Mouse (Mus musculus): Measurements from ENCODE around the gene Egln1. TPM values are rescaled to one million over a fixed set of nuclear protein-coding genes. Genes with fewer than 3 reads are reported as not detected.

The Egln1 gene
- polyA plus RNA-seq, 1 experiment from 2014 or later, result 9.4 TPM

DNA sequence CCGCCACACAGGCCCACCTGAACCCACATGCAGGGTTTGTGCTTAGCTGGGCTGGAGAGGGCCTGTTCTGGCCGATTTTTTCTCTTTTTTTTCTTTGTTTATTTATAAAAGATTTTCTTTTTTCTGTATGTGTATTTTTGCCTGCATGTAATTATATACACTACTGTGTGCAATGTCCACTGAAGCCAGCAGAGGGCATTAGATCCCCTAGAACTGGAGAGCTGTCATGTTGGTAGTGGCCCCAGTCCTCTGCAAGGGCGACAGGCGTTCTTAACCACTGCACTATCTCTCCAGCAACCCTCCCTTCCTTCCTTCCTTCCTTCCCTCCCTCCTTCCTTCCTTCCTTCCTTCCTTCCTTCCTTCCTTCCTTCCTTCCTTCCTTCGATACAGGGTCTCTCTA, 60.7 kb downstream of the Egln1 start:
- no peak overlapping the region for H3K27ac ChIP-seq
- H3K4me3 ChIP-seq (replicated peaks; ENCODE audit: low read depth, low read length), result no peak overlapping the region
- H3K9ac ChIP-seq (ENCODE audit: low read depth, low read length), result no peak overlapping the region
- no peaks in the 10 kb centered on the region for H3K4me1 ChIP-seq (replicated peaks; ENCODE audit: insufficient read depth, low read length)
- H3K4me2 ChIP-seq (ENCODE audit: low read length), result no peak overlapping the region
- 94% methylated on average over 5 of the region's 5 CpGs for WGBS
- H3K36me3 ChIP-seq (ENCODE audit: insufficient read depth, low read length), result peaks cover 60% of the 10 kb centered on the region
- H3K9me3 ChIP-seq (replicated peaks; ENCODE audit: low read length), result no peaks in the 10 kb centered on the region
- H3K27me3 ChIP-seq (ENCODE audit: insufficient read depth, low read length), result no peaks in the 10 kb centered on the region
- DNase-seq (ENCODE audit: low spot score) (no peak), ATAC-seq (replicated peaks; ENCODE audit: low FRiP score, low read depth) (no peak)
- TF ChIP-seq CTCF (IDR thresholded peaks at IDR 0.05; ENCODE audit: low read depth), result peak; percentile 27; the same call in 1 of the 2 replicates

DNA sequence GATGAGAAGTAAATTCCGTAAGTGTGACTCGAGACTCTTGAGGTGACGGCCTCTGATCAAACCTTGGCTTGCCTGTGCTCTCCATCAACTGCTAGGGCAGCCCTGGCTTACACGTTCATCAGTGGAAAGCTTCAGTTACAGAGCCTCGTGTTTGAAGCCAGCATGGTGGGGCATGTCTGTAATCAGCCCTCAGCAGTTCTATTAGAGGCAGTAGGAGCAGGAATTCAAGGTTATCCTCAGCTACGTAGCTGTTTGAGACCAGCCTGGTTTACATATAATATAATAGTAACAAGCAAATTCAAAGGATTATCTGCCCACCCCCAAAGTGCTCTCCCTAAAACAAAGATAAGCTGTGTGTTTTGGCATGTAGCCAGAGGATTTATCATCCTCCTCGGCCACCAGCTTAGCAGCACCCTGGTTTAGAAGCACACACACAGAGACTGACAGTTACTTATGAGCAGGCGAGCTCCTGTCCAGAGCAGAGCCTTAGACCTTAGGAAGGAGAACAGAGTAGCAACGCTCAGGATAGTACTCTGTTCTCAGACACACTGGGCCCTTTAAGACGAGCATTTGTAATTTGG, 70.1 kb downstream of the Egln1 start:
- Histone ChIP-seq H3K9me3 (replicated peaks; ENCODE audit: low read length) (no peaks in the 10 kb centered on the region), H3K4me2 (ENCODE audit: low read length) (no peak overlapping the region)
- 80% methylated on average over 10 of the region's 10 CpGs for WGBS

DNA sequence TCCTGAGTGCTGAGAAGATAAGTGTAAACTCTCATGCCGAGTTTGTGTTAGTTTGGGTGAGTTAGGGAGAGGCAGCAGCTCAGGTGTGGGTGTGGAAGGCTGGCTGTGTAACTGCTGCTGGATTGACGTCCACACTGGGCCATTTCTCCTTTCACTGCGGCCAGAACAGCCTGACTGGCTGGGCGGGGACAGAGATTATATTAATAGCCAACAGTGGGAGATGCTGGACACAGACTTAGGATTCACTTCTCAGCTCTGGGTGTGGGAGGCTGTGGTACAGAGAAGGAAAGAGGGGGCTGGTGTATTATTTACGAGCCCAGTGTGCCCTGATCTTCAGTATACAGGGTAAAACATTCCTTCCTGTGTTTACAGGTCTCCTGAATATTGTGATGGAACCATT, 71.0 kb downstream of the Egln1 start:
- H3K36me3 ChIP-seq (ENCODE audit: insufficient read depth, low read length), result peaks cover 77% of the 10 kb centered on the region
- H3K4me2 ChIP-seq (ENCODE audit: low read length), result no peak overlapping the region
- no peaks in the 10 kb centered on the region for H3K4me1 ChIP-seq (replicated peaks; ENCODE audit: insufficient read depth, low read length)
- H3K9ac ChIP-seq (ENCODE audit: low read depth, low read length), result no peak overlapping the region
- H3K27ac ChIP-seq, result no peak overlapping the region
- H3K4me3 ChIP-seq (replicated peaks; ENCODE audit: low read depth, low read length), result no peak overlapping the region
- 80% methylated on average over 5 of the region's 5 CpGs for WGBS
- no peak for TF ChIP-seq CTCF (IDR thresholded peaks at IDR 0.05; ENCODE audit: low read depth)
- H3K27me3 ChIP-seq (ENCODE audit: insufficient read depth, low read length), result no peaks in the 10 kb centered on the region
- ATAC-seq (replicated peaks; ENCODE audit: low FRiP score, low read depth) (no peak), DNase-seq (ENCODE audit: low spot score) (no peak)
- H3K9me3 ChIP-seq (replicated peaks; ENCODE audit: low read length), result no peaks in the 10 kb centered on the region

More for the DNA sequence above, 70.1 kb downstream of the Egln1 start:
- TF ChIP-seq CTCF (IDR thresholded peaks at IDR 0.05; ENCODE audit: low read depth), result no peak
- H3K27ac ChIP-seq, result no peak overlapping the region
- no peak overlapping the region for H3K9ac ChIP-seq (ENCODE audit: low read depth, low read length)
- no peak overlapping the region for H3K4me3 ChIP-seq (replicated peaks; ENCODE audit: low read depth, low read length)
- H3K27me3 ChIP-seq (ENCODE audit: insufficient read depth, low read length), result no peaks in the 10 kb centered on the region
- H3K36me3 ChIP-seq (ENCODE audit: insufficient read depth, low read length), result peaks cover 83% of the 10 kb centered on the region
- no peaks in the 10 kb centered on the region for H3K4me1 ChIP-seq (replicated peaks; ENCODE audit: insufficient read depth, low read length)
- DNase-seq (ENCODE audit: low spot score), result no peak
- no peak for ATAC-seq (replicated peaks; ENCODE audit: low FRiP score, low read depth)

DNA sequence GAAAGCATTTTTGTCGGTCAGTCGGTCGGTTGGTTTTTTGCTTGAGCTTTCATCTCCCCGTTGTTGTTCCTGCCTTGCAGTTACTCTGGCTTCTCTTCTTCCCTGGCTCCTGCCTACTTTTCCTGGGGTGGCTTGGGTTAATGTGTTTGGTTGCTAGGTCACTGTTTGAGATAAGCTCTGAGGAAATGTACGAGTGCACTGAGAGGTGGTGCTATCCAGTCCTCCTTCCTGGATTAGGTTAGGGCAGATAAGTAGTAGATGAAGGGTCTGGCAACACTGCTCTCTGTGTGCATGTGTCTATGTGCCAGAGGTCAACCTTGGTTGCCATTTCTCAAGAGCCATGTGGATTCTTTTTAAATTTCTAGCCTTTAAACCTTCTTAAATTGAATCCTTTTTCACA, 76.4 kb downstream of the Egln1 start:
- no peak for ATAC-seq (replicated peaks; ENCODE audit: low FRiP score, low read depth)
- H3K27ac ChIP-seq, result no peak overlapping the region
- H3K36me3 ChIP-seq (ENCODE audit: insufficient read depth, low read length), result peaks cover 50% of the 10 kb centered on the region

DNA sequence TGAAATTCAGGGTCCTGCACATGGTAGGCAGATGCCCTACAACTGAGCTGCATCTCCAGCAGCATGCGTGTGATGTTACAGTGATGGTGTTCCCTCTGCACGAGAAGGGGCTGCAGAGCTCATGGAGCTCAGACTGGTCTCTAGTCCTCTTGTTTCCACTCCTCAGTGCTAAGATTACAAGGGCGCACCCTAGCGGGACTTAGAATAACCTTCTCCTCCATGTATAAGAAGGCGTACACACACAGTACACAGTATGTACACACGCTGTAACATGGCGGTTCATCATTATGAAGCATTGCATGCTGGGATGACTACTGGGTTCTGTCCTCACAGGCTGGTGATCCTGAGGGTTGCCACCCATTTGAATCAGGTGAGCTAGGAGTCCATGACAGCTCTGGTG, 77.0 kb downstream of the Egln1 start:
- no peaks in the 10 kb centered on the region for H3K9me3 ChIP-seq (replicated peaks; ENCODE audit: low read length)
- H3K4me1 ChIP-seq (replicated peaks; ENCODE audit: insufficient read depth, low read length), result no peaks in the 10 kb centered on the region
- DNase-seq (ENCODE audit: low spot score) (no peak), ATAC-seq (replicated peaks; ENCODE audit: low FRiP score, low read depth) (no peak)
- no peak overlapping the region for H3K9ac ChIP-seq (ENCODE audit: low read depth, low read length)
- H3K27ac ChIP-seq, result no peak overlapping the region
- TF ChIP-seq CTCF (IDR thresholded peaks at IDR 0.05; ENCODE audit: low read depth), result no peak
- 93% methylated on average over 7 of the region's 7 CpGs for WGBS
- H3K36me3 ChIP-seq (ENCODE audit: insufficient read depth, low read length), result peaks cover 47% of the 10 kb centered on the region
- no peak overlapping the region for H3K4me2 ChIP-seq (ENCODE audit: low read length)
- no peak overlapping the region for H3K4me3 ChIP-seq (replicated peaks; ENCODE audit: low read depth, low read length)
- H3K27me3 ChIP-seq (ENCODE audit: insufficient read depth, low read length), result no peaks in the 10 kb centered on the region

More for the DNA sequence above, 76.4 kb downstream of the Egln1 start:
- no peaks in the 10 kb centered on the region for H3K4me1 ChIP-seq (replicated peaks; ENCODE audit: insufficient read depth, low read length)
- H3K9ac ChIP-seq (ENCODE audit: low read depth, low read length), result no peak overlapping the region
- TF ChIP-seq CTCF (IDR thresholded peaks at IDR 0.05; ENCODE audit: low read depth), result no peak
- DNase-seq (ENCODE audit: low spot score), result no peak
- no peak overlapping the region for H3K4me2 ChIP-seq (ENCODE audit: low read length)
- H3K27me3 ChIP-seq (ENCODE audit: insufficient read depth, low read length), result no peaks in the 10 kb centered on the region
- no peak overlapping the region for H3K4me3 ChIP-seq (replicated peaks; ENCODE audit: low read depth, low read length)
- no peaks in the 10 kb centered on the region for H3K9me3 ChIP-seq (replicated peaks; ENCODE audit: low read length)
- 87% methylated on average over 5 of the region's 5 CpGs for WGBS

DNA sequence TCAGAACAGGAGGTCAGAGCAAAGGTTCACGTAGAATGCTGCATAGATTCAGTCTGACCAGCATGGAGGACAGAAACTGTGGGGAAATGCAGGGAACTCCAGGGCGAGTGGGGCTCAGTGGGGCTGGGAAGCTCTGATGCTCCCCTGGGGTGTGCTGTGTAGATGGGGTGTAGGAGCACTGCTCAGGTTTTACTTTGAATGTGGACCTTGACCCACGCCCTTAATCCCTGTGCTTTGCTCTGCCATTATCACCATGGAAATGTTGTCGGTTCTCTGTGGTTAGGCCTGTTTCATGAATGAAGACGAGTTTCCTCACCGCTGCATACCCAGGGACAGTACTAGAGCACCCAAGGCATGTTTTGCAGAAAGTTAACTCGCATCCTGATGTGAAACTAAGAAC, 77.7 kb downstream of the Egln1 start:
- Histone ChIP-seq H3K9ac (ENCODE audit: low read depth, low read length) (no peak overlapping the region), H3K27ac (no peak overlapping the region), H3K4me3 (replicated peaks; ENCODE audit: low read depth, low read length) (no peak overlapping the region), H3K4me1 (replicated peaks; ENCODE audit: insufficient read depth, low read length) (no peaks in the 10 kb centered on the region), H3K4me2 (ENCODE audit: low read length) (no peak overlapping the region), H3K36me3 (ENCODE audit: insufficient read depth, low read length) (peaks cover 41% of the 10 kb centered on the region), H3K27me3 (ENCODE audit: insufficient read depth, low read length) (no peaks in the 10 kb centered on the region), H3K9me3 (replicated peaks; ENCODE audit: low read length) (no peaks in the 10 kb centered on the region)
- WGBS, result 96% methylated on average over 7 of the region's 7 CpGs
- no peak for TF ChIP-seq CTCF (IDR thresholded peaks at IDR 0.05; ENCODE audit: low read depth)
- no peak for ATAC-seq (replicated peaks; ENCODE audit: low FRiP score, low read depth)
- DNase-seq (ENCODE audit: low spot score), result no peak

DNA sequence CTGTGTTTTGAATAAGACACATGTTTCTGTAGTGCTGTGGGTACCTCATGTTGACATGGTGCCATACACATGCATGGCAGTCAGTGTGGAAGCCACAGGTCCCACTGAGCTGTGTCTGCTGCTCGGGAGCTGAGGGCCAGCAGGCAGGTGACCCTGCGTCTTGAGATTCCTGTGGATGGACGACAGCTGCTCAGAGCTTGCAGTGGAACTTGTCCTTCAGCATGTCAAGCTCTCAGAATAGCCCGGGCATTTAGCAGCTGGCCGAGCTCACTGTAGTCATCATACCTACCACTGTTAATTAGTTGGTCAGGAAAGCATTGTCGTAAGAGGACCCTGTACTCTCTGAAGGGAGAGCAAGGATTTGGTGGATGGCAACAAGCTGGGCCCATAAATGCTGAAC, 79.4 kb downstream of the Egln1 start:
- no peak overlapping the region for H3K4me2 ChIP-seq (ENCODE audit: low read length)
- no peaks in the 10 kb centered on the region for H3K27me3 ChIP-seq (ENCODE audit: insufficient read depth, low read length)
- H3K9me3 ChIP-seq (replicated peaks; ENCODE audit: low read length), result no peaks in the 10 kb centered on the region
- WGBS, result 45% methylated on average over 6 of the region's 6 CpGs
- no peak for TF ChIP-seq CTCF (IDR thresholded peaks at IDR 0.05; ENCODE audit: low read depth)
- DNase-seq (ENCODE audit: low spot score), result no peak
- no peak for ATAC-seq (replicated peaks; ENCODE audit: low FRiP score, low read depth)
- H3K36me3 ChIP-seq (ENCODE audit: insufficient read depth, low read length), result peaks cover 31% of the 10 kb centered on the region
- no peak overlapping the region for H3K27ac ChIP-seq
- no peak overlapping the region for H3K4me3 ChIP-seq (replicated peaks; ENCODE audit: low read depth, low read length)
- no peaks in the 10 kb centered on the region; the same call in 1 of the 2 replicates for H3K4me1 ChIP-seq (replicated peaks; ENCODE audit: insufficient read depth, low read length)
- H3K9ac ChIP-seq (ENCODE audit: low read depth, low read length), result no peak overlapping the region

Measured in kidney, postnatal 0 days (tissue).